Mouse (Mus musculus): ENCODE data around the gene Pdha1. TPM values are rescaled to one million over a fixed set of nuclear protein-coding genes. Genes with fewer than 3 reads are reported as not detected.

Gene Pdha1
- 85.5 and 90.4 TPM in 2 replicates for polyA plus RNA-seq (2016; fragmentation: Nextera tagmentation; extraction: Ambion mirVana)

GRCm38 (mm10) chrX:160137861-160138717 is at the start of gene Pdha1:
Gene Pdha1 (minus strand): TSS chrX:160138413.
- Histone ChIP-seq H3K4me2 (replicated peaks) (peak within 1 kb of the TSS; percentile 60), H3K4me1 (peaks cover 4% of the 10 kb centered on the region; the same call in 1 of the 2 replicates), H3K9ac (peak within 1 kb of the TSS; percentile 69), H3K9me3 (replicated peaks) (no peaks in the 10 kb centered on the region), H3K36me3 (no peaks in the 10 kb centered on the region), H3K4me3 (peak within 1 kb of the TSS; percentile 65), H3K27ac (peak within 1 kb of the TSS; percentile 82), H3K27me3 (no peaks in the 10 kb centered on the region)
- ATAC-seq (ENCODE audit: low FRiP score), result peak; percentile 99
- 26% methylated on average over 58 of the region's 67 CpGs for WGBS

- WGBS, result 70% methylated on average over 3 of the region's 3 CpGs
- ATAC-seq (ENCODE audit: low FRiP score), result no peak
These were observed 40.8 kb upstream of the Pdha1 start for GRCm38 (mm10) chrX:160179032-160179431.

GRCm38 (mm10) chrX:160170150-160170549 is 31.9 kb upstream of the Pdha1 start:
- Histone ChIP-seq H3K4me1 (no peaks in the 10 kb centered on the region), H3K36me3 (no peaks in the 10 kb centered on the region), H3K27ac (no peak overlapping the region), H3K9me3 (replicated peaks) (no peaks in the 10 kb centered on the region), H3K4me2 (replicated peaks) (no peak overlapping the region), H3K27me3 (peaks cover 5% of the 10 kb centered on the region; the same call in 1 of the 2 replicates), H3K4me3 (no peak overlapping the region), H3K9ac (no peak overlapping the region)
- ATAC-seq (ENCODE audit: low FRiP score), result no peak
- 15% methylated on average over 3 of the region's 3 CpGs for WGBS

More at GRCm38 (mm10) chrX:160179032-160179431, 40.8 kb upstream of the Pdha1 start:
- Histone ChIP-seq H3K27ac (no peak overlapping the region), H3K27me3 (peaks cover 6% of the 10 kb centered on the region; the same call in 1 of the 2 replicates), H3K4me2 (replicated peaks) (no peak overlapping the region), H3K9ac (no peak overlapping the region), H3K36me3 (no peaks in the 10 kb centered on the region), H3K9me3 (replicated peaks) (no peaks in the 10 kb centered on the region), H3K4me1 (no peaks in the 10 kb centered on the region), H3K4me3 (no peak overlapping the region)

- Histone ChIP-seq H3K4me1 (no peaks in the 10 kb centered on the region), H3K27ac (no peak overlapping the region), H3K27me3 (peaks cover 2% of the 10 kb centered on the region; the same call in 1 of the 2 replicates), H3K9me3 (replicated peaks) (no peaks in the 10 kb centered on the region), H3K4me2 (replicated peaks) (no peak overlapping the region), H3K36me3 (no peaks in the 10 kb centered on the region), H3K9ac (no peak overlapping the region), H3K4me3 (no peak overlapping the region)
- WGBS, result 24% methylated on average over 6 of the region's 6 CpGs
- ATAC-seq (ENCODE audit: low FRiP score), result peak; percentile 79
These were observed 28.2 kb upstream of the Pdha1 start for GRCm38 (mm10) chrX:160166246-160166985.

GRCm38 (mm10) chrX:160164259-160164658 is 26.0 kb upstream of the Pdha1 start:
- Histone ChIP-seq H3K27ac (no peak overlapping the region), H3K4me2 (replicated peaks) (no peak overlapping the region)
- ATAC-seq (ENCODE audit: low FRiP score), result no peak

GRCm38 (mm10) chrX:160153147-160153815 is 15.1 kb upstream of the Pdha1 start:
- Histone ChIP-seq H3K27ac (no peak overlapping the region), H3K27me3 (no peaks in the 10 kb centered on the region; the same call in 1 of the 2 replicates), H3K9me3 (replicated peaks) (no peaks in the 10 kb centered on the region), H3K9ac (no peak overlapping the region), H3K36me3 (no peaks in the 10 kb centered on the region), H3K4me3 (no peak overlapping the region), H3K4me1 (no peaks in the 10 kb centered on the region), H3K4me2 (replicated peaks) (no peak overlapping the region)
- ATAC-seq (ENCODE audit: low FRiP score), result no peak
- WGBS, result 67% methylated on average over 4 of the region's 4 CpGs

More at GRCm38 (mm10) chrX:160164259-160164658, 26.0 kb upstream of the Pdha1 start:
- 82% methylated on average over 3 of the region's 3 CpGs for WGBS
- Histone ChIP-seq H3K4me3 (no peak overlapping the region), H3K9ac (no peak overlapping the region), H3K27me3 (0 out of 2 replicates have a peak, but pooled peaks cover 2% of the 10 kb centered on the region), H3K4me1 (no peaks in the 10 kb centered on the region), H3K9me3 (replicated peaks) (no peaks in the 10 kb centered on the region), H3K36me3 (no peaks in the 10 kb centered on the region)

- WGBS, result 92% methylated on average over 3 of the region's 3 CpGs
- H3K4me1 ChIP-seq, result no peaks in the 10 kb centered on the region
These were observed 10.6 kb upstream of the Pdha1 start for GRCm38 (mm10) chrX:160148859-160149258.

GRCm38 (mm10) chrX:160147406-160147805 is 9.2 kb upstream of the Pdha1 start:
- H3K27ac ChIP-seq, result no peak overlapping the region
- 96% methylated on average over 3 of the region's 3 CpGs for WGBS
- H3K9ac ChIP-seq, result no peak overlapping the region
- no peaks in the 10 kb centered on the region for H3K4me1 ChIP-seq
- no peaks in the 10 kb centered on the region for H3K9me3 ChIP-seq (replicated peaks)
- no peaks in the 10 kb centered on the region; the same call in 1 of the 2 replicates for H3K27me3 ChIP-seq
- no peak for ATAC-seq (ENCODE audit: low FRiP score)
- H3K36me3 ChIP-seq, result no peaks in the 10 kb centered on the region
- H3K4me3 ChIP-seq, result no peak overlapping the region
- no peak overlapping the region for H3K4me2 ChIP-seq (replicated peaks)

More at GRCm38 (mm10) chrX:160148859-160149258, 10.6 kb upstream of the Pdha1 start:
- H3K9ac ChIP-seq, result no peak overlapping the region
- H3K27me3 ChIP-seq, result no peaks in the 10 kb centered on the region; the same call in 1 of the 2 replicates
- H3K36me3 ChIP-seq, result no peaks in the 10 kb centered on the region
- H3K27ac ChIP-seq, result no peak overlapping the region
- no peak overlapping the region for H3K4me3 ChIP-seq
- H3K4me2 ChIP-seq (replicated peaks), result no peak overlapping the region
- ATAC-seq (ENCODE audit: low FRiP score), result no peak
- H3K9me3 ChIP-seq (replicated peaks), result no peaks in the 10 kb centered on the region

- ATAC-seq (ENCODE audit: low FRiP score), result no peak
- 81% methylated on average over 4 of the region's 4 CpGs for WGBS
- Histone ChIP-seq H3K9me3 (replicated peaks) (no peaks in the 10 kb centered on the region), H3K4me1 (no peaks in the 10 kb centered on the region), H3K9ac (no peak overlapping the region), H3K4me2 (replicated peaks) (no peak overlapping the region), H3K27me3 (no peaks in the 10 kb centered on the region; the same call in 1 of the 2 replicates), H3K36me3 (no peaks in the 10 kb centered on the region), H3K27ac (no peak overlapping the region), H3K4me3 (no peak overlapping the region)
These were observed 8.6 kb upstream of the Pdha1 start for GRCm38 (mm10) chrX:160146806-160147205.

- H3K4me3 ChIP-seq, result peak overlapping the region; percentile 65
- H3K36me3 ChIP-seq, result no peaks in the 10 kb centered on the region
- peak overlapping the region; percentile 60 for H3K4me2 ChIP-seq (replicated peaks)
- no peak overlapping the region for H3K27ac ChIP-seq
- peak overlapping the region; percentile 69 for H3K9ac ChIP-seq
- WGBS, result 33% methylated on average over 18 of the region's 18 CpGs
- H3K4me1 ChIP-seq, result peaks cover 4% of the 10 kb centered on the region; the same call in 1 of the 2 replicates
- peak; percentile 4; the same call in 1 of the 2 replicates for ATAC-seq (ENCODE audit: low FRiP score)
- no peaks in the 10 kb centered on the region for H3K27me3 ChIP-seq
- no peaks in the 10 kb centered on the region for H3K9me3 ChIP-seq (replicated peaks)
These were observed 894 bp downstream of the Pdha1 start for GRCm38 (mm10) chrX:160137177-160137860.

GRCm38 (mm10) chrX:160136153-160136552 is 2.1 kb downstream of the Pdha1 start:
- H3K9me3 ChIP-seq (replicated peaks), result no peaks in the 10 kb centered on the region
- H3K4me3 ChIP-seq, result no peak overlapping the region

More at GRCm38 (mm10) chrX:160136153-160136552, 2.1 kb downstream of the Pdha1 start:
- ATAC-seq (ENCODE audit: low FRiP score), result no peak
- Histone ChIP-seq H3K4me1 (peaks cover 4% of the 10 kb centered on the region; the same call in 1 of the 2 replicates), H3K27ac (no peak overlapping the region), H3K27me3 (no peaks in the 10 kb centered on the region), H3K9ac (no peak overlapping the region), H3K4me2 (replicated peaks) (peak overlapping the region; percentile 60), H3K36me3 (no peaks in the 10 kb centered on the region)
- WGBS, result 12% methylated on average over 5 of the region's 5 CpGs

All from hindbrain, embryonic 12.5 days (tissue).